Mouse (Mus musculus): ENCODE measurements around the gene Rtraf.

Gene Rtraf

DNA sequence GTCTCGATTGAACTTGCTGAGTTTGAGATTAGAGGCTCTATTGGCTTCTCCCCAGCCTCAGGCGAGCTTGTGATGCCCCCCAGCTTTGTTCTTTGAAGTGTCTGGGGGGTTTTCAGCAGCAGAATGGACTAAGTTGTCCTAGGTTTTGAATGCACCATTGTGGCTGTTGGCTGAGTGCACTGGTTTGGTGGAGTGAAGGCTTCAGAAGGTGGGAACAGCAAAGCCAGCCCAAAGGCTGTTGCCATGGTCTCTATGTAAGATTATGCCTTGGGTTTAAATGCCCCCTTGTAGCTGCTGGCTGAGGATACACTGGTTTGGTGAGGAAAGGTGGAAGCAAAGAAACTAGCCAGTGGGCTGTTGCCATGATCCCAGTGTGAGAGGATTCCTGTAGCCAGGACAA, 23.1 kb downstream of the Rtraf start:
- ATAC-seq (ENCODE audit: low TSS enrichment), result no peak

DNA sequence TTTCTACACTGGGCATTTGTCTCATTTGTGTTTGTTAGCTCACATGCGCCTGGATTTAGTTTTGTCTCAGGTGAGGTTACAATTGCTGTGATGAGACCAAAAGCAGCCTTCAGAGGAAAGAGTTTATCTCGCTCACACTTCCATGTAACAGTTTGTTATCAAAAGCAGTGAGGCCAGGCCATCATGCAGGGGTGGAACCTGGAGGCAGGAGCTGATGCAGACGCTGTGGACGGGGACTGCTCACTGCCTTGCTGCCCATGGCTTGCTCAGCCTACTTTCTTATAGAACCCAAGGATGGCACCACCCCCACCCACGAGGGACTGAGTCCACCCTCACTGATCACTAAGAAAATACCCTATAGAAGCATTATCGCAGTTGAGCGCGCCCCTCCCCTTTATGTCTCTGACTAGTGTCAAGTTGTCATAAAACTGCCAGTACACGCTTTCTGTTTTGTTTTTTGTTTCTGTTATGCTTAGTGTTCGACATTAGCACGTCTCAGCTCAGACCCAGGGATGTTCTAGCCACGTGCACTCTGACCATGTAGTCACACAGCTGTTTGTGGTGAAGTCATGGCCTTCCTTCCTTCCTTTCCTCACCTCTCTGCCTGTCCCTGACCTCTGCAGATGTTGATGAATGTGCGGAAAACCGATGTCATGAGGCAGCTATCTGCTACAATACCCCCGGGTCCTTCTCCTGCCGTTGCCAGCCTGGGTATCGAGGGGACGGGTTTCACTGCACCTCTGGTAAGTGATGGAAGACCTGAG, 26.9 kb downstream of the Rtraf start:
- no peak for ATAC-seq (ENCODE audit: low TSS enrichment)

DNA sequence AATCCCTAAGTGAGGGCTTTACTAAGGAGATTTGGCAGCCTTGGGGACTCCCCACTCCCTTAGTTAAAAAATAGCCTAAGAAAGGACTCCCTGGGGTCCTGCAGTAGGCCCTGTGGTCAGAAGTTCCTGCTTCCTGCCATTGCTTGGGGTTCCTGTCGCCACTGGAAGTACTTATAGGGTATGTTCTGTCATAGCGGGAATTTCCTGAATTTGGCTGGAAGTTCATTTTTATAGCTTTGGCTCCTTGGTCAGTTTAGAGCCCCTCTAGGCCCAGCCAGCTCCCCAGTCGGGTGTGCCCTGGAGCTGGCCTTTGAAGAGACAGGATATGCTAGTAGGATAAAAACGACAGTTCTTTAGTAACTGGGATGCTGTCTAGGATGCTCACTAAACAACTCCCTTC, 28.7 kb downstream of the Rtraf start:
- no peak for ATAC-seq (ENCODE audit: low TSS enrichment)

GRCm38 (mm10) chr14:19788443-19788842, 35.2 kb downstream of the Rtraf start:
- no peak for ATAC-seq (ENCODE audit: low TSS enrichment)

DNA sequence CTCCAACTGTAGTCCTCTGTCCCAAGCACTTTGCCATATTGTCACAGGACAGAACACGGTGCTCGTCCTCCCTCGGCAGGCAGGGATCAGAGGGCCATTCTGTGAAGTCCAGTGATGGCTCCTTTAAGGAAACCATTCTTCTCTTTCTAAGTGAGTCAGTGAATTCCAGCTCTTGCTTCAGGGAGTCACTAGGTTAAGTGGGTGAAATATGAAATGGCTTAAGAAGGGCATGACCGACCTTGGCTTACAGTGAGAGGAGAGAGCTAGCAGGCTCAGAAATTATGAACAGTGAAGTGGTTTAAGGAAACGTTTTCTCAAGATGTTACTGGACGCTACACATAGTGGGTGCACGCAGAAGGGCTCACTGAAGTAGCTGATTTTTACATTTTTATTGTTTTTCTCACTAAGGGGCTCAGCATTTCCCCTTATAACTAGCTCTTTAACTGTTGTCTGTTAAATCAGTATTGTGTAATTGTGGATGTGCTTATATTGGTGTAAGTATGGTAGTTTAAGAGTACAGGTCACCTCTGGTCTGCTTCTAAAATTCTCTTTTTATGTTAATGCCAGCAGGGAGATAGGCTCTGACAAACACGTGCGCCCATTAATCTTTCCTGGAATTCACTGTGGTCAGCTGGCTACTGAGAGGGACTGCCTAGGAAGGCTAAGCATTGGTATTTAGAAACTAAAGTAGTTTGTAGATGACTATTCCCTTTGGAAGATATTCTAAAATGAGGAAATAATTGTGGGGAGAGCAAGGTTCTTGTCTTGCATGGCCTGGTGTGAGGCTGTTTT, 37.6 kb downstream of the Rtraf start:
- ATAC-seq (ENCODE audit: low TSS enrichment), result no peak

- ATAC-seq (ENCODE audit: low TSS enrichment), result no peak
Observed at GRCm38 (mm10) chr14:19777945-19778344, 45.7 kb downstream of the Rtraf start.

GRCm38 (mm10) chr14:19777365-19777764, 46.3 kb downstream of the Rtraf start:
- no peak for ATAC-seq (ENCODE audit: low TSS enrichment)

DNA sequence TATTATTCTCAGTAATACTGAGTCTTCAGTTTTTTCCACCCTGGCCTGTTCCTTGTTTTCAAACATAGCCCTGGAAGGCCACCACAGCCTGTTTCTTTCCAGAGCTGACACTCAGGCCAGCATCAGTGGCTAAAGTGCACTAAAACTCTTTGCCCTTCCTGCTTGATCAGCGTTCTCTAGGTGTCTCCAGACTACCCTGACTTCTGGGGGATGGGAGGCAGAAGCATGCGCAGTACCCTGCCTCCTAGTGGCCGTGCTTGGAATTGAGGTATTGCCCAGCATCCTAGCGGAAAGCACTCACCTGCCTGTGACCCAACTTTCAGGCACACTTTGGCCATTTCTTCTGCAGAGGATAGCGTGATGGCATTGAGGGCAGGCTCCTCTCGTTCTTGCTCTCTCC, 46.7 kb downstream of the Rtraf start:
- no peak for ATAC-seq (ENCODE audit: low TSS enrichment)

GRCm38 (mm10) chr14:19776179-19776578, 47.4 kb downstream of the Rtraf start:
- no peak for ATAC-seq (ENCODE audit: low TSS enrichment)

GRCm38 (mm10) chr14:19775491-19775890, 48.1 kb downstream of the Rtraf start:
- no peak for ATAC-seq (ENCODE audit: low TSS enrichment)

DNA sequence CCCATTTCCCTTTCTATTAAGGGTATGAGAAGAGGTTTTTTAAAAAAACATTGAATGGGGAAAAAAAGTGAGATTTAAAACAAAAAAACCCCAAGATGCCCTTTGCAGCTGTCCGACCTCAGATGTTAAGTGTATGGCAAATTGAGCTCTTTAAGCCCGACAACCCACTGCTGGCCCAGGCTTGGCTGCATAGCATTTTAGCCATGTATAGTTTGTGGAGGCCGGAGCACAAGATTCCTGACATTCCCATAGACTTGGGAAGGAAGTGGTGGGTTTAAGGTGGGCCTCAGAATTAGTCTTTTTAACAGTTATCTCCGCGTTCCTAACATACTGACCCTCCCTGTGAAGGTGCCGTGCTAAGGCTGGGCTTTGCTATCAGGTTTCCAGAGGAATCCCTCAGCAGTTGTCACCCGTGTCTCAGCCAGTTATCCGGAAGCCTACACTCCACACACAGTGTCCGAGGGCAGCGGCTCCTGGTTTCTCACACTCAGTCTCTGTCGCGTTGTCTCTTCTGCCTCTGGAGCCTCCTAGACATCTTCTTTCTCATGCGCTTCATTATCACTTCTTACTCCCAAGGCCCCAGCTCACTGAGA, 49.5 kb downstream of the Rtraf start:
- no peak for ATAC-seq (ENCODE audit: low TSS enrichment)

DNA sequence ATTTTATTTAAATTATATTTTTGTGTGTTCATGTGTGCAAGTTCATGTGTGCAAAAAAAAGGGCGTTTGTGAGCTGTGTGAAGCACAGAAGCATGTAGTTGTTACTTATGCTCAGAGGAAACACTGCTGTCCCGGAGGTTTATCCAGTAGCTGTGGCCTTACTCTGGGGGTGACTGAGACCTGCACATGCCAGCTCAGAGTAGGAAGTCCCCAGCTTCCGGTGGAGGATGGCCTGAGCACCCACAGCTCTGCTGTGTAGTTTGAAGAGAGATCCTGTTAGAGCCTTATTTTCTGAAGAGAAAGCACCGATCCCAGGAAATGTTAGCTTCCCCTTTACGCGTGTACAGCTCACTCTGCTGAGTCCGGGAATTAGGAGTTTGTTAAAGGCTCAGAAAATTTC, 52.5 kb downstream of the Rtraf start:
- ATAC-seq (ENCODE audit: low TSS enrichment), result no peak

GRCm38 (mm10) chr14:19769441-19770200, 54.0 kb downstream of the Rtraf start:
- no peak for ATAC-seq (ENCODE audit: low TSS enrichment)

GRCm38 (mm10) chr14:19768648-19769047, 55.0 kb downstream of the Rtraf start:
- no peak for ATAC-seq (ENCODE audit: low TSS enrichment)

GRCm38 (mm10) chr14:19766380-19766649, 57.3 kb downstream of the Rtraf start:
- ATAC-seq (ENCODE audit: low TSS enrichment), result no peak

GRCm38 (mm10) chr14:19765539-19766379, 57.9 kb downstream of the Rtraf start:
- no peak for ATAC-seq (ENCODE audit: low TSS enrichment)

DNA sequence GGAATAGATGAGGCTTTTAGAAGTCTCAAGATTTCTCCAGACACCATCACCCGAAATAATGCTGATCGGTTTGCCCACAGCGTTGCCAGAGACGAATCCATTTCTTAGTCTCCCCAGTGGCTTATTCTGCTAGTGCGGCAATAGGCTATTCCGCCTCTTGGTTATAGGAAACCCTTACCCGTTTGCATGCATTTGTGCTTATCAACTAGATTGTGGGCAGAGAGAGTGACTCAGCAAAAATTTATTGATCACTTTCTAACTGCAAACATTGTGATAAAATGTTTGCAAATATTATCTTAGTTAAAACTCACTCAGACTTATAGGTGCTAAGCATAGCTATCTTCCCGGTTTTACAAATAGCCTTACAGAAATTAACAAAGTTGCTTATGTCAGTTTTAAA, 59.3 kb downstream of the Rtraf start:
- no peak for ATAC-seq (ENCODE audit: low TSS enrichment)

- no peak for ATAC-seq (ENCODE audit: low TSS enrichment)
Observed at GRCm38 (mm10) chr14:19763527-19763926, 60.1 kb downstream of the Rtraf start.

- ATAC-seq (ENCODE audit: low TSS enrichment), result no peak
Observed at GRCm38 (mm10) chr14:19762014-19762413, 61.6 kb downstream of the Rtraf start.

Data from frontal cortex, adult (tissue).